Mouse (Mus musculus): ENCODE data around the gene Pik3ca. TPM values are rescaled to one million over a fixed set of nuclear protein-coding genes. Genes with fewer than 3 reads are reported as not detected.

The Pik3ca gene
- polyA plus RNA-seq, 1 experiment from 2014 or later = 5.9 TPM

DNA sequence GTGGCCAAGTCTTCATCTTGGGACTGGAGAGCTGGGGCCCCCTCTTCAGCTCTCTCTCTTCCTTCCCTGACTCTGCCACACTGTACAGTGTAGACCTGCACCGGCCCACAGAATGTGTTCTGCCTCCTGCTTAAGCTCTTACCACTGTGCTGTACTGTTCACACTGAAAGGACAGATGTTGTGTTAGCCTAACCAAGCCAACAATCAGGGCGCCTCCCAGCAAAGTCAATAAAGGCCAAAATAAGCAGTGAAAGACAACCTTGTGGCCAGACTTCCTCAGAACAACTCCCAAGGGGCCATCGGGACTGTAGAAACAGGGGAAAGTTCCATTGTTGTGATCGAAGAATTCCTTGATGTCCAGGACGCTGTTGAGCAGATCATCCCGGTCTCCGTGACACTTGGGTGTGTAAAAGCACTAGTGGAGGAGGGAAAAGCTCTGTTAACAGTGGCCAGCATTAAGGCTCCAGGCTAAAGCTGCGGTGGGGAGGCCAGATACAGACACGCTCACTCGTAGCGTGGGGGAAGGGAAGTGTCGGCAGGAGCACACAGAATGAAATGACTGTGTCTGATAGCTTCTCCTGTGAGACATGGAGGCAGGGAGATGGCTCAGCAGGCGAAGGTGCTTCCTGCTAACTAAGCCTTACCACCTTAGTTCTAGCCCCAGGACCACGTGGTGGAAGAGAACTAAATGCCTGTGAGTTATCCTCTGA is 74.9 kb downstream of the Pik3ca start:
- no peaks in the 10 kb centered on the region for H3K27me3 ChIP-seq (replicated peaks; ENCODE audit: control insufficient read depth, insufficient read depth, low read length)
- H3K4me2 ChIP-seq (replicated peaks; ENCODE audit: low read depth) = no peak overlapping the region
- H3K4me1 ChIP-seq (replicated peaks; ENCODE audit: control insufficient read depth, insufficient read depth, low read length) = no peaks in the 10 kb centered on the region
- no peaks in the 10 kb centered on the region for H3K9me3 ChIP-seq (ENCODE audit: control insufficient read depth)
- no peak overlapping the region for H3K4me3 ChIP-seq (ENCODE audit: low read depth, low read length)
- no peak overlapping the region for H3K27ac ChIP-seq (ENCODE audit: low read depth, low read length)
- H3K9ac ChIP-seq (ENCODE audit: low read depth, low read length) = no peak overlapping the region
- ATAC-seq = no peak
- TF ChIP-seq CTCF (IDR thresholded peaks at IDR 0.05; ENCODE audit: low read depth) = no peak
- WGBS = 57% methylated on average over 14 of the region's 14 CpGs
- no peaks in the 10 kb centered on the region for H3K36me3 ChIP-seq (ENCODE audit: control insufficient read depth, insufficient read depth)

- Histone ChIP-seq H3K27me3 (replicated peaks; ENCODE audit: control insufficient read depth, insufficient read depth, low read length) (no peaks in the 10 kb centered on the region), H3K9ac (ENCODE audit: low read depth, low read length) (no peak overlapping the region), H3K4me2 (replicated peaks; ENCODE audit: low read depth) (no peak overlapping the region), H3K4me3 (ENCODE audit: low read depth, low read length) (no peak overlapping the region), H3K4me1 (replicated peaks; ENCODE audit: control insufficient read depth, insufficient read depth, low read length) (no peaks in the 10 kb centered on the region), H3K36me3 (ENCODE audit: control insufficient read depth, insufficient read depth) (no peaks in the 10 kb centered on the region), H3K9me3 (ENCODE audit: control insufficient read depth) (no peaks in the 10 kb centered on the region), H3K27ac (ENCODE audit: low read depth, low read length) (no peak overlapping the region)
- 84% methylated on average over 10 of the region's 10 CpGs for WGBS
- no peak for ATAC-seq
- TF ChIP-seq CTCF (IDR thresholded peaks at IDR 0.05; ENCODE audit: low read depth) = no peak
Observed at GRCm38 (mm10) chr3:32473184-32473583, 75.7 kb downstream of the Pik3ca start.

- Histone ChIP-seq H3K9ac (ENCODE audit: low read depth, low read length) (no peak overlapping the region), H3K4me3 (ENCODE audit: low read depth, low read length) (no peak overlapping the region), H3K27me3 (replicated peaks; ENCODE audit: control insufficient read depth, insufficient read depth, low read length) (no peaks in the 10 kb centered on the region), H3K4me2 (replicated peaks; ENCODE audit: low read depth) (no peak overlapping the region), H3K36me3 (ENCODE audit: control insufficient read depth, insufficient read depth) (no peaks in the 10 kb centered on the region), H3K4me1 (replicated peaks; ENCODE audit: control insufficient read depth, insufficient read depth, low read length) (no peaks in the 10 kb centered on the region), H3K9me3 (ENCODE audit: control insufficient read depth) (no peaks in the 10 kb centered on the region), H3K27ac (ENCODE audit: low read depth, low read length) (no peak overlapping the region)
- no peak for TF ChIP-seq CTCF (IDR thresholded peaks at IDR 0.05; ENCODE audit: low read depth)
- no peak for ATAC-seq
- WGBS = 86% methylated on average over 7 of the region's 7 CpGs
Observed at GRCm38 (mm10) chr3:32479961-32480360, 82.5 kb downstream of the Pik3ca start.

- WGBS = 83% methylated on average over 3 of the region's 3 CpGs
- no peak for ATAC-seq
- no peak for TF ChIP-seq CTCF (IDR thresholded peaks at IDR 0.05; ENCODE audit: low read depth)
- H3K36me3 ChIP-seq (ENCODE audit: control insufficient read depth, insufficient read depth) = no peaks in the 10 kb centered on the region
- H3K9ac ChIP-seq (ENCODE audit: low read depth, low read length) = no peak overlapping the region
- H3K27ac ChIP-seq (ENCODE audit: low read depth, low read length) = no peak overlapping the region
- H3K27me3 ChIP-seq (replicated peaks; ENCODE audit: control insufficient read depth, insufficient read depth, low read length) = no peaks in the 10 kb centered on the region
- H3K4me1 ChIP-seq (replicated peaks; ENCODE audit: control insufficient read depth, insufficient read depth, low read length) = no peaks in the 10 kb centered on the region
- H3K4me3 ChIP-seq (ENCODE audit: low read depth, low read length) = no peak overlapping the region
- no peaks in the 10 kb centered on the region for H3K9me3 ChIP-seq (ENCODE audit: control insufficient read depth)
- no peak overlapping the region for H3K4me2 ChIP-seq (replicated peaks; ENCODE audit: low read depth)
Observed at GRCm38 (mm10) chr3:32483035-32483434, 85.6 kb downstream of the Pik3ca start.

DNA sequence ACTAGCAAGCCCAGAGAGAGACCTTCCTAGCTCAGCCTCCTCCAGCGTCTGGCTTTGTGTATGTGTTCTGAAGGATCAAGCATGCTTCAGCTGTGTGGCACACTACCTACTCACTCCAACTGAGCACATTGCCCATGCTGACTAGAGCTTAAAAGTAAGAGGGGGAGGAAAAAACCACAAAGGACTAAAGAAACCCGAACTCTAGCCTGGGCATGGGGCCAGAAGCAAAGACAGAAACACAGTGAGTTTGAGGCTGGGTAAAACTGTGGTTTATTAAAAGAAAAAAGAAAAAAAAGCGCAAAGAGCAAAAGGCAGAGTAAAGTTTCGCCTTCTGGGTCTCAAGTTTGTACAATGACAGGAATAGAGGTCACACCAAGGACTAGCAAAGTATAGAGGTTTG is 89.1 kb downstream of the Pik3ca start:
- 82% methylated on average over 4 of the region's 4 CpGs for WGBS
- ATAC-seq = no peak
- Histone ChIP-seq H3K4me2 (replicated peaks; ENCODE audit: low read depth) (no peak overlapping the region), H3K4me3 (ENCODE audit: low read depth, low read length) (no peak overlapping the region), H3K9me3 (ENCODE audit: control insufficient read depth) (no peaks in the 10 kb centered on the region), H3K4me1 (replicated peaks; ENCODE audit: control insufficient read depth, insufficient read depth, low read length) (no peaks in the 10 kb centered on the region), H3K36me3 (ENCODE audit: control insufficient read depth, insufficient read depth) (no peaks in the 10 kb centered on the region), H3K9ac (ENCODE audit: low read depth, low read length) (no peak overlapping the region), H3K27ac (ENCODE audit: low read depth, low read length) (no peak overlapping the region), H3K27me3 (replicated peaks; ENCODE audit: control insufficient read depth, insufficient read depth, low read length) (no peaks in the 10 kb centered on the region)
- no peak for TF ChIP-seq CTCF (IDR thresholded peaks at IDR 0.05; ENCODE audit: low read depth)

GRCm38 (mm10) chr3:32488172-32488571 is 90.7 kb downstream of the Pik3ca start:
- ATAC-seq = no peak
- no peak for TF ChIP-seq CTCF (IDR thresholded peaks at IDR 0.05; ENCODE audit: low read depth)
- H3K4me1 ChIP-seq (replicated peaks; ENCODE audit: control insufficient read depth, insufficient read depth, low read length) = no peaks in the 10 kb centered on the region
- no peaks in the 10 kb centered on the region for H3K27me3 ChIP-seq (replicated peaks; ENCODE audit: control insufficient read depth, insufficient read depth, low read length)
- H3K4me3 ChIP-seq (ENCODE audit: low read depth, low read length) = no peak overlapping the region
- no peak overlapping the region for H3K4me2 ChIP-seq (replicated peaks; ENCODE audit: low read depth)
- no peak overlapping the region for H3K27ac ChIP-seq (ENCODE audit: low read depth, low read length)
- no peak overlapping the region for H3K9ac ChIP-seq (ENCODE audit: low read depth, low read length)
- 82% methylated on average over 6 of the region's 6 CpGs for WGBS
- no peaks in the 10 kb centered on the region for H3K36me3 ChIP-seq (ENCODE audit: control insufficient read depth, insufficient read depth)
- H3K9me3 ChIP-seq (ENCODE audit: control insufficient read depth) = no peaks in the 10 kb centered on the region

Measured in intestine, postnatal 0 days (tissue).